Mouse (Mus musculus) mouse trophoblast stem cell (cell line): Measurements from ENCODE around the gene Mpv17.

Experiments used
- in situ Hi-C, 2 experiments: fragments of 300-500 bp; cut with MseI, MboI; formaldehyde crosslinking; loops; 2 replicates in 1 of 2; 3 replicates in 1 of 2; pipeline ENCODE4 v1.15.1; 2025

Mpv17 gene

DNA sequence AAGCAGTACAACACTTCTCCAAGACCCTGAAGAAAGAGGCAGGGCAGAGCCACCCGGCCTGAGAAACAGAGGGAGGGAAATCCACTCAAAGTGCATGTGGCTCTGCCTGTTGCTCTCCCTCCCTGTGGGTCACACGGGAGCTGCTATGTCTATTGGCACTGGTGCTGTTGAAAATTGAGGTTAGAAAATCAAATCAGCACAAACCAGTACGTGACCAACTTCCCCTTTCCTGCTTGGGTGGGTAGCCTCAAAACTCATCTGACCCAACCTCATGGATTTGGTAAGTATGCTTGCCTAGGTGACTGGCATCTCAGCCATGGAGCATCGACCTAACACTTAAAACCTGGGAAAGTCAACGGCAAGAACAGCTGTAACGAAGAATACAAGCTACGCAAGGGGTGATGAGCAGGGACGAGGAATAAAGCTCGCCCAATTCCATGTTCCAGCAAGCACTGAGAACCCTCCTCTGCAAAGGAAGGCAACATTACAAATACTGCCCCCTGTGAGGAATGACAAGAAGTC is 48.2 kb downstream of the Mpv17 start, which contains the start of gene Dnajc5g:
TSS of gene Dnajc5g (plus strand) at position 472 of the 522 bp plus-strand sequence.
- in situ Hi-C loops: no loop called here

DNA sequence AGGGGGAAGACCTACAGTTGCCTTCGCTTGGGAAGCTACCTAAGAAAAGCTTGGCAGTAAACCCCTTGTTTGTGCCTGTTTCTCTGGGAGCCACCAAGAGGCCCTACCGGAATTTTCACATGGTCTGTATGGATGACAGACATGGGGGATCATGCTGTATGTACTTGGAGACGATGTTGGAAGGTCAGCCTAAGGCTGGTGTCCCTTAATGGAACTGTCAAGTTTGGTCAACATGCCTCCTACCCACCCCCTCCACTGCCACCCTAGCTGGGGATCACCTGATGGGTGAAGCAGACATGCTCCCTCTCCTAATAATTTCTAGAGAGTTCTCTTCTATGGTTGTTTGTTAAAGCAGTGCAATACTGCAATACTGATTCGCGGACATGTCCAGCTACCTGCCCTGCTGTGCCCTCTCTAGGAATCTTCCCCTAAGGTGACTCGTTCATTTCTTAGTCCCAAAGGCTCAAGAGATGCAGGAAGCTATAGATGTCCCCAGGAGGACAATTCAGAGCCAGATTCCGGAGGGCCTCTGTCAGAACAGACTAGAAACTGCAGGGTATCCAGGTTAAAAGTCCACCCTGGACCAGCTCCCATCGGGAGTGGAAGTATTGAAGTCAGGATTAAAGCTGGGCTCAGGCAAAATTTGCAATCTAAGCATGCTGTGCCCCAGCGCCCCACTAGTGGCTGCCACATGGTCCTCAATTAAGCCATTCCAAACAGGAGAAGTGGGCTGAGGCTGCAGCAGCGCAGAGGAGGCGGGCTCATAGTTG is 58.2 kb downstream of the Mpv17 start:
- in situ Hi-C loops: no loop called here

DNA sequence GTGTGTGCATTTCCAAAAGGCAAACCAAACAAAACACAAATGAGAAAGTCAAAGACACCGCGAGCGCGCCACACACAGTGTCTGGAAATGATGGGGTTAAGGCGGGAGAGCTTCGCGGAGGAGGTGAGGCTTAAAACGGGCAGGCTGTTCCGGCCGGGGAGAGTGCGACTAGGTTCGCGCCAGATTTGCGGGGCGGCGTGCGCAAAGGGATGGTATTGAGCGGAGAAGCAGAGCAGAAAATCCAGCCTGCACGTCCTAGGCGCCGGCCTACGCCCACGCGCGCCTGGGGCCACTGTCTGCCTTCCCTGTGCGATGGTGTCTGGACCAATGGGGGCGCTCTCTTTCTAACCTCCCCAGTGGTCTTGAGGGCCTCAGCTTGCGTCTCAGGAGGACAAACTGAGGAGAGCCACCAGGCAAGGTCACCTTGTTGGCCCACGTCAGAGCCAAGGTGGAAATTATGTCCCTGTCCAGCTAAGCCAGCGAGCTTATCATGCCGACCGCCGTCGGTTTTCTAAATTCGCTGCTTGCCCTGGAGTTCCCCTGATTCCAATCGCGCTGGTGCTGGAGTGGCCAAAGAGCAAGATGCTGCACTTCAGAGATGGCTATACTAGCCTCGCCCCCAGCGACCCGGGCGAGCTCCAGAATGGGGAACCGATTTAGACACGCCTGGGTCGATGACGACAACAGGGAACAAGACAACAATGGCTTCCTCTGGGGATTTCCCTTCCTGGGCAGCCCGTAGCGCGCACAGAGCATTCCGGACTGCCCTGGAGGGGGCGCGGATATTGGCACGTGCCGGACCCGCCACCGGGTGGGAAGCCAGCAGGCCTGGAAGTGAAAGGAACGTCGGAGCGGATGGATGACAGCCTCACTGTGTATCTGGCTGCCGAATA is 59.0 kb downstream of the Mpv17 start:
- in situ Hi-C loops: no loop called here

DNA sequence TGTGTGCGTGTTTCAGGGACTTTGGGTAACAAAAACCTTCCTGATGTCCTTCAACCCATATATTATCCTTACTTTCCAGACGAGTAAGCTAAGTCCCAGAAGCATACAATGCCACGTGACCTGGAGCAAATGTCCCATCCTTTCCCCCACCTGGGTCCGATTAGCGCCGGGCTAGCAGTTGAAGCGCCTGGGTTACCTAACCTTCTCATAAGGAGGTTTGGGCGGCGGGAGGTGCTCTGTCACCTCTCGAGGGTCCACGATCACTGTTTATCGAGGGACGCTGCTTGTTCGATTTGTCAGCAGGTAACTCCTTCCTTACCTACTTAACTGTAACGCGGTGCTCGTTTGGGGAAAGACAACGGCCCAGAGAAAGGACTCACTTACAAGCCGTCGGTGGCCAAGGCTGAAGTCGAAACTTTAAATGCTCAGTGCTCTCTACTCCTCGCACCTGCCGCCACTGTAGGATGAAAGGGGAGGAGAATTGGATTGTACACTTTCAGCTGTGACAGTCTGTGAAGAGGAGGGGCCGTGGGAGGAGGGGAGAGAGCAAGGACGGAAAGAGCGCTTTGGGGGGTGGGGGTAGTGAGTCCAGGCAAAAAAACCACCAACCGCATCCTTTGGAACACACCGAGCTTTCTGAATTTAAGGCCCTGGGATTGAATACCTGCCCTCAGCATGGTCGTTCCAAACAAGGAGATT is 59.8 kb downstream of the Mpv17 start:
- in situ Hi-C loops: no loop called here

DNA sequence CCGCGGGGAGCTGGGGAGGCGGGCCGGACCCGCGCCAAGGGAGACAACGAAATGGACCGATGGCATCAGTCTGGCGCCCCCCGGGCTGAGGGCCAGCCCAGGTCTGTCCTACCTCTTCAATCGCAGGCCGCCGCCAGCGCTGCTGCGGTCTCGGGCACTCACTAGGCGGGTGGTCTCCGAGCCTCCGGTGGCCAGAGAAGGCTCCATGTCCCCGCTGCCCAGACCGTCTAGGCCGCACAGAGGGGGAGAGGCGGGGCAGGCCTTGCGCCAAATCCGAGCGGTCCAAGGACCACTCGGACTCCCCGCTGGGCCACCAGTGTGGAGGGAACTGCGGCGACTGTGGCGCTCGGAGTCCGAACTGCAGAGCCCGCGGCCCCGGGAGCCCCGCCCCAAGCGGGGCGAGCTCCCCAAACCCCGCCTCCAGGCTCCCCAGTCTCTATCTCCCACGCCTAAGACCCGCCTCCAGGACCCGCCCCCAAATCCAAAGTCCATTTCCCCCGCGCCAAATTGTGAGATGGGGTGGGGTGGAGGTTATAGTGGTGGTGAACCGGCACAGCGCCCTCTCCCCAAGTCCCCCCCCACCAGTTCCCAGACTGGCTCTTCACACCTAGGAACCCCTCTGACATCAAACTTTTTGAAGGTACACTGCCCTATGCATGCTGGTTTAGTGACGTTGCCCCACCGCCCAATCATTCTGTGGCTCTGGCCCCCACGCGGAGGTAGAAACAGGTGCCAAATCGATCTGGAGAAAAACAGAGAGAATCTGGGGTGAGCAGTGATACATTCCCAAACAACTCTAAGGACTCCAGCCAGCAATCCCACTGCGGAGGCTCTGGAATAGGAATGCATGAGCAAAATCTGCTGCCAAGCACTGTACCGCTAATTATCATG is 60.7 kb downstream of the Mpv17 start:
- in situ Hi-C loops: no loop called here

DNA sequence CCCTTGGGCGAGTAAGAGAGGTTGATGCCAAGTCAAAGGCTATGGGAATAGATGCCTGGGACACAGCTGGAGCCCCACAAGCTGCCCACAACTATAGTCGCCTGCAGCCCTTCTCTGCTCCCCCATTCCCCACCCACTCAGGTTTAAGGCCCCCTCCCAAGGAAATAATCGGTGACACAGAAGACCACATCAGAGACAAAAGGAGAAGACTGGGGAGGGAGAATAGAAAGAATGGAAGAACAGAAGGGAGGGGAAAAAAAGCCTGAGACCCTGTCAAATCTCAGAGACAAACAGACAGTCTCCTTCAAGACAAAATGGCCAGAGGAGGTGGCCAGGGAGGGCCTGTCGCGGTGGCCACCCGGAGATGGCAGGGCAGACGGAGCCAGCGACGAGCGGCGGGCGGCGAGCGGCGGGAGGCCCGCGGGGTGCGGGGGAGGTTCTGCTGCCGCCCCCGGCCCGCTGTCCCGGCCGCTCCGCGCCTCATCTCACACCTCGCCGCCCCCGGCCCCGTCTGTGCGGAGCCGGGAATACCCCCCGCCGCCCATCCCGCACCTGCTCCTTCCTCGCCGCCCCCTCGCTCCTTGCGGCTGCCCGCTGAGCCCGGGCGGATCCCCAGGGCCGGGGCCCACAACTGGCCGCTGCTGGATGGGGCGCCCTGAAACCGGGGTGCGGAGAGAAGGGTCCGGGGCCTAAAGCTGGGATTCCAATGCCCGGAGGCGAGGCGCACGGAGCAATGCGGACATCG is 61.6 kb downstream of the Mpv17 start:
- in situ Hi-C loops: no loop called here
